Mouse (Mus musculus): ENCODE measurements at regions not wholly inside any gene's neighbourhood (a gene's known extent, or its start where the extent isn't known, plus 50 kb on each side); places are given as distances from the start of the nearest gene placed in this dataset.
"Not testable (repeated sequence)": the region's sequence is repeated elsewhere in the genome, so short reads cannot be mapped to it uniquely, and the experiment has no call there.

GRCm38 (mm10) chr8:97254169-97254568, 1365.8 kb upstream of the Got2 start:
- DNase-seq (ENCODE audit: low spot score in 2 of 2) = no peak
- intact Hi-C loops (cut with DNase I) = no loop called here

GRCm38 (mm10) chr8:97252232-97252631, 1363.9 kb upstream of the Got2 start:
- DNase-seq (ENCODE audit: low spot score in 2 of 2) = no peak
- intact Hi-C loops (cut with DNase I) = no loop called here

- peak in 1 of 2 experiments; percentile 17 for DNase-seq (ENCODE audit: low spot score in 2 of 2)
- intact Hi-C loops (cut with DNase I) = no loop called here
These were observed 1363.1 kb upstream of the Got2 start for GRCm38 (mm10) chr8:97251458-97251865.

- intact Hi-C loops (cut with DNase I) = no loop called here
- DNase-seq (ENCODE audit: low spot score in 2 of 2) = no peak
These were observed 1346.3 kb upstream of the Got2 start for GRCm38 (mm10) chr8:97234551-97235107.

GRCm38 (mm10) chr8:97232619-97233376, 1344.5 kb upstream of the Got2 start:
- DNase-seq (ENCODE audit: low spot score in 2 of 2) = no peak
- intact Hi-C loops (cut with DNase I) = no loop called here

GRCm38 (mm10) chr8:97231652-97232051, 1343.3 kb upstream of the Got2 start:
- no peak for DNase-seq (ENCODE audit: low spot score in 2 of 2)
- intact Hi-C loops (cut with DNase I) = no loop called here

GRCm38 (mm10) chr8:97191806-97192205, 1303.5 kb upstream of the Got2 start:
- DNase-seq (ENCODE audit: low spot score in 2 of 2) = no peak
- intact Hi-C loops (cut with DNase I) = no loop called here

- DNase-seq (ENCODE audit: low spot score in 2 of 2); intact Hi-C loops (cut with DNase I): not testable (repeated sequence)
These were observed 1295.5 kb upstream of the Got2 start for GRCm38 (mm10) chr8:97183831-97184230.

GRCm38 (mm10) chr8:97182456-97182855, 1294.1 kb upstream of the Got2 start:
- DNase-seq (ENCODE audit: low spot score in 2 of 2); intact Hi-C loops (cut with DNase I): not testable (repeated sequence)

Small RNAs in the stretch of these regions (microRNA-seq; reads per million reads assigned to microRNA genes)
- 0 reads per million in 2 experiments for gene Gm26399
